Mouse (Mus musculus) A20 (cell line): ENCODE measurements around the gene 2210407C18Rik.

Experiments used
- DNase-seq: peaks from one replicate; pipeline ENCODE4 v3.0.0-alpha.2; 2011; ENCODE audit warnings: low read depth, low spot score

2210407C18Rik gene

GRCm38 (mm10) chr11:58602062-58602461 is 13.8 kb downstream of the 2210407C18Rik start:
- DNase-seq: no peak

GRCm38 (mm10) chr11:58597837-58598236 is 18.0 kb downstream of the 2210407C18Rik start:
- DNase-seq: no peak

GRCm38 (mm10) chr11:58594814-58595213 is 21.1 kb downstream of the 2210407C18Rik start, which contains the start of gene Olfr324:
Olfr324 (plus strand) TSS chr11:58595114.
- no peak for DNase-seq

- no peak for DNase-seq
These were observed 27.1 kb downstream of the 2210407C18Rik start for GRCm38 (mm10) chr11:58588620-58589250.

- DNase-seq: peak; percentile 47
These were observed 28.0 kb downstream of the 2210407C18Rik start for GRCm38 (mm10) chr11:58587898-58588348.

GRCm38 (mm10) chr11:58578636-58579035 is 37.2 kb downstream of the 2210407C18Rik start:
- DNase-seq: no peak

GRCm38 (mm10) chr11:58577430-58577829 is 38.4 kb downstream of the 2210407C18Rik start, which contains the start of gene Olfr325:
Olfr325 (plus strand) TSS chr11:58577730.
- no peak for DNase-seq

GRCm38 (mm10) chr11:58570405-58570804 is 45.5 kb downstream of the 2210407C18Rik start, which contains the start of gene Olfr224:
Olfr224 (minus strand) TSS chr11:58570553.
- no peak for DNase-seq
